Mouse (Mus musculus): Measurements from ENCODE around the gene Gin1.
"Not testable (repeated sequence)": the region's sequence is repeated elsewhere in the genome, so short reads cannot be mapped to it uniquely, and the experiment has no call there.

The Gin1 gene

GRCm38 (mm10) chr1:97769904-97770753 is at the start of gene Gin1, which contains the start of gene Ppip5k2:
Gin1 (plus strand) TSS chr1:97770172.
Ppip5k2 (minus strand) TSS chr1:97770411.
- peak; percentile 96 for DNase-seq (ENCODE audit: low read depth)

GRCm38 (mm10) chr1:97726730-97727129 is 43.2 kb upstream of the Gin1 start:
- no peak for DNase-seq (ENCODE audit: low read depth)

- no peak for DNase-seq (ENCODE audit: low read depth)
Measured at GRCm38 (mm10) chr1:97729339-97729738, 40.6 kb upstream of the Gin1 start.

GRCm38 (mm10) chr1:97743063-97743462 is 26.9 kb upstream of the Gin1 start:
- no peak for DNase-seq (ENCODE audit: low read depth)

- DNase-seq (ENCODE audit: low read depth): no peak
Measured at GRCm38 (mm10) chr1:97745712-97746111, 24.3 kb upstream of the Gin1 start.

GRCm38 (mm10) chr1:97746261-97746660 is 23.7 kb upstream of the Gin1 start:
- DNase-seq (ENCODE audit: low read depth): no peak

GRCm38 (mm10) chr1:97748163-97748562 is 21.8 kb upstream of the Gin1 start:
- DNase-seq (ENCODE audit: low read depth): no peak

- DNase-seq (ENCODE audit: low read depth): no peak
Measured at GRCm38 (mm10) chr1:97753216-97753615, 16.8 kb upstream of the Gin1 start.

- no peak for DNase-seq (ENCODE audit: low read depth)
Measured at GRCm38 (mm10) chr1:97754392-97754791, 15.6 kb upstream of the Gin1 start.

- DNase-seq (ENCODE audit: low read depth): no peak
Measured at GRCm38 (mm10) chr1:97759841-97760240, 10.1 kb upstream of the Gin1 start.

- no peak for DNase-seq (ENCODE audit: low read depth)
Measured at GRCm38 (mm10) chr1:97760598-97760997, 9.4 kb upstream of the Gin1 start.

GRCm38 (mm10) chr1:97761477-97761876 is 8.5 kb upstream of the Gin1 start:
- no peak for DNase-seq (ENCODE audit: low read depth)

- DNase-seq (ENCODE audit: low read depth): not testable (repeated sequence)
Measured at GRCm38 (mm10) chr1:97765712-97766111, 4.3 kb upstream of the Gin1 start.

GRCm38 (mm10) chr1:97768089-97768488 is 1.9 kb upstream of the Gin1 start:
- peak; percentile 22 for DNase-seq (ENCODE audit: low read depth)

GRCm38 (mm10) chr1:97768906-97769293 is 1.1 kb upstream of the Gin1 start:
- peak; percentile 63 for DNase-seq (ENCODE audit: low read depth)

- DNase-seq (ENCODE audit: low read depth): peak; percentile 63
Measured at GRCm38 (mm10) chr1:97769294-97769903, 573 bp upstream of the Gin1 start.

- DNase-seq (ENCODE audit: low read depth): peak; percentile 3
Measured at GRCm38 (mm10) chr1:97771118-97771517, 1.1 kb downstream of the Gin1 start.

GRCm38 (mm10) chr1:97771727-97772126 is 1.8 kb downstream of the Gin1 start:
- DNase-seq (ENCODE audit: low read depth): no peak

GRCm38 (mm10) chr1:97773362-97773761 is 3.4 kb downstream of the Gin1 start:
- no peak for DNase-seq (ENCODE audit: low read depth)

GRCm38 (mm10) chr1:97773973-97774372 is 4.0 kb downstream of the Gin1 start:
- DNase-seq (ENCODE audit: low read depth): no peak

GRCm38 (mm10) chr1:97781674-97782073 is 11.7 kb downstream of the Gin1 start:
- DNase-seq (ENCODE audit: low read depth): no peak

- DNase-seq (ENCODE audit: low read depth): no peak
Measured at GRCm38 (mm10) chr1:97784928-97785327, 15.0 kb downstream of the Gin1 start.

GRCm38 (mm10) chr1:97785685-97786393 is 15.9 kb downstream of the Gin1 start:
- DNase-seq (ENCODE audit: low read depth): no peak
